Mouse (Mus musculus): ENCODE results near the gene Ccpg1os. TPM values are rescaled to one million over a fixed set of nuclear protein-coding genes. Genes with fewer than 3 reads are reported as not detected.

Ccpg1os gene
- total RNA-seq (2023) = 1 to 10 TPM; 2.0 to 2.7 TPM

GRCm38 (mm10) chr9:72985250-72986220, at the start of gene Ccpg1os, which contains the start of gene Ccpg1:
Gene Ccpg1os, minus strand, starts transcription at chr9:72985382.
Gene Ccpg1, plus strand, starts transcription at chr9:72985429.

GRCm38 (mm10) chr9:72958521-72959450, 26.4 kb downstream of the Ccpg1os start, which contains the start of the genes Dyx1c1 and Gm44503:
Gene Dyx1c1, plus strand, starts transcription at chr9:72958785.
Gene Gm44503, plus strand, starts transcription at chr9:72958852.

Other genes with a start within 250 kb of the Ccpg1os start
- not detected for gene Prtg, start 178.5 kb downstream of the Ccpg1os start, total RNA-seq (2023)
- gene Pygo1, start 59.7 kb downstream of the Ccpg1os start, total RNA-seq (2023) = not detected
- not detected for gene Dyx1c1, start 26.6 kb downstream of the Ccpg1os start, total RNA-seq (2023)
- gene Gm44503, start 26.5 kb downstream of the Ccpg1os start, total RNA-seq (2023) = under 1 TPM; 0.12 to 0.37 TPM
- gene Ccpg1, start within 50 bp of the Ccpg1os start, total RNA-seq (2023) = 100 to 1,000 TPM; 115 to 119 TPM
- 10 to 100 TPM; 10.2 to 10.4 TPM for gene Pigb, start 55.0 kb upstream of the Ccpg1os start, total RNA-seq (2023)
- gene Rab27a, start 59.5 kb upstream of the Ccpg1os start, total RNA-seq (2023) = 10 to 100 TPM; 42.2 to 46.5 TPM
- 1 to 10 TPM; 2.9 to 3.9 TPM for gene Khdc3, start 116.5 kb upstream of the Ccpg1os start, total RNA-seq (2023)
- gene Gm20509, start 117.1 kb upstream of the Ccpg1os start, total RNA-seq (2023) = not detected
- gene Rsl24d1, start 128.0 kb upstream of the Ccpg1os start, total RNA-seq (2023) = 10 to 100 TPM; 50.2 to 51.4 TPM

All from monocyte, adult 59 days (primary cell).